Mouse (Mus musculus): ENCODE results near the gene Tfb2m. TPM values are rescaled to one million over a fixed set of nuclear protein-coding genes. Genes with fewer than 3 reads are reported as not detected.
"Not testable (repeated sequence)": the region's sequence is repeated elsewhere in the genome, so short reads cannot be mapped to it uniquely, and the experiment has no call there.

The Tfb2m gene
- polyA plus RNA-seq (2015; fragmentation: Nextera tagmentation; extraction: Ambion mirVana), result 25.8 and 31.0 TPM in 2 replicates

DNA sequence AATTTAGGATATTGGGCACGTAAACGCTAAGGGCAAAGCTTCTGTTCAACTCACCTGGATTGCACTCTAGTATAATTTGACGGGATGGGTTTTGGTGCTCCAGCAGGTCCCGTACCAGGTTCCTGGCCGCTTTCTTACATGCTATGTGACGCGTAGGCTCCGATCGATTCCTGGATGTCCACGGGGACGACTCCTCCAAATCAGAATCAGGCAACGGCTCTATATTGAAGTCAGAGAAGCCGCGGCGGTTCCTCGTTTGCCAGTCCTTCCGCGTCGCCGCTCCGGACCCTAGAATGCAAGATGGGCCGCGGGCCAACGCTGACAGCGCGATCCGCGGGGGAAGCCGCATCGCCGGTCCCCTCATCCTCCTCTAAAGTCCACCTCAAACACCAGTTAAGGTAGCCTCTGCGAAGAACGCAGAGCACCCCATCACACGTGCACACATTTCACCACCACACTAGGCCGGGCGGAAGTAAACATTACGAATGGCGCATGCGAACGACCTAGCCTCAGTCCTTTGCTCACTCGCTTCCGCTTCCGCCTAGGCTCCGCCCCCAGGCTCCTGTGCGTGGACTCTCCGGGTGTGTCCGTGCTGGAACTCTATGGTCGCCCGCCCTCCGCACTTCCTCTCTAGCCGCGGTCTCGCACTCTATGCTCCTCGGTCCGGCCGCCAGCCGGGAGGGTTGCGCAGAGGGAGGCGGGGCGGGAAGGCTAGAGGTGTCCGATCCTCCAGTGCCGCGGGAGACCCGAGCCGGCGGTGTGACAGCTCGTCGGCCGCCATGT lies at the start of gene Tfb2m, which contains the start of gene Cnst:
Gene Tfb2m, minus strand, starts transcription at position 500 of the 783 bp plus-strand sequence.
Gene Cnst, plus strand, starts transcription at position 603 of the 783 bp plus-strand sequence.
- ATAC-seq (ENCODE audit: insufficient read depth, low FRiP score), result peak; percentile 99
- H3K27me3 ChIP-seq (ENCODE audit: control insufficient read depth, insufficient read depth, low read length); H3K9me3 ChIP-seq (replicated peaks; ENCODE audit: control insufficient read depth, low read length); H3K36me3 ChIP-seq (ENCODE audit: control insufficient read depth, insufficient read depth, low read length): not testable (repeated sequence)
- Histone ChIP-seq H3K4me2 (ENCODE audit: low read depth, low read length) (peak within 1 kb of the TSS; percentile 71), H3K4me1 (ENCODE audit: control insufficient read depth, insufficient read depth, low read length) (peaks cover 23% of the 10 kb centered on the region), H3K27ac (ENCODE audit: low read length) (peak within 1 kb of the TSS; percentile 96), H3K9ac (ENCODE audit: low read length) (peak within 1 kb of the TSS; percentile 87), H3K4me3 (replicated peaks; ENCODE audit: low read length) (peak within 1 kb of the TSS; percentile 84)
- WGBS, result under 1% methylated on average over 69 of the region's 69 CpGs

DNA sequence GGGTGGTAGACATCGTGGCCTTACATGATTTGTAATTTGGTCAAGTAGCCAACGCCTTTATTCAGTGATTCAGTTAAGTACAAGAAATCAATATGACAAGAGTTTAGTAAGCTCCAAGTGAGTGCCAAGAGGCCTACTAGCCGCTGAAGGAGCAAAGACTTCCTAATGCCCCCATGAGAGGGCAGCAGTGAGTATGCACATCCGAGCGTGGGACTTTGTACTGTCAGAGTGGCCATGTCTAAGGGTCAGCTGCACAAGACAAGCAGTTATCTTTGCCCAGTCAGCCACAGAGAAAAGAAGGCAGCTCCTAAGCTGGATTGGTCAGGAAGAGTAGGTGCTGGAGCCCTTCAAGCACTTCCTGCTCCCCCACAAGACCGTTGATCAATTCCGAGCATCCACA lies 46.9 kb upstream of the Tfb2m start:
- 74% methylated on average over 7 of the region's 7 CpGs for WGBS
- H3K4me2 ChIP-seq (ENCODE audit: low read depth, low read length), result no peak overlapping the region
- H3K4me1 ChIP-seq (ENCODE audit: control insufficient read depth, insufficient read depth, low read length), result no peaks in the 10 kb centered on the region
- H3K27me3 ChIP-seq (ENCODE audit: control insufficient read depth, insufficient read depth, low read length), result no peaks in the 10 kb centered on the region
- H3K9ac ChIP-seq (ENCODE audit: low read length), result no peak overlapping the region
- no peak overlapping the region for H3K4me3 ChIP-seq (replicated peaks; ENCODE audit: low read length)
- H3K9me3 ChIP-seq (replicated peaks; ENCODE audit: control insufficient read depth, low read length), result no peaks in the 10 kb centered on the region
- no peak for ATAC-seq (ENCODE audit: insufficient read depth, low FRiP score)
- no peak overlapping the region for H3K27ac ChIP-seq (ENCODE audit: low read length)
- 0 out of 2 replicates have a peak, but pooled peaks cover 5% of the 10 kb centered on the region for H3K36me3 ChIP-seq (ENCODE audit: control insufficient read depth, insufficient read depth, low read length)

DNA sequence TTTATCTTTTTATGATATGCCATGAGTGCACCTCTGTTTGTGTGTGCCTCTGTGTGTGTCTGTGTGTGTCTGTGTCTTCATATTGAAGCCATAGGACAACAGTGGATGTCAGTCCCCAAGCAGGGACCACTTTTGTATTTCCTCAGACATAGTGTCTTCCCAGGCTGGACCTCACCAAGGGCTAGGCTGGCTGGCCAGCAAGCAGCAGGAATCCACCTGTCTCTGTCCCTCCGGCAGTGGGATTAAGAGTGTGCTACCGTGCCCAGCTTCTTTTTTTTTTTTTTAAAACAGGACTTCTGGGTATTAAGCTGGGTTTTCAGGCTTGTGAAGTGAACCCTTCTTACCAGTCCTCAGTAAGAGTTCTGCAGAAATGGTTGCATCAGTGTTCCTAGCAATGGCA lies 46.1 kb upstream of the Tfb2m start:
- ATAC-seq (ENCODE audit: insufficient read depth, low FRiP score), result no peak
- 0 out of 2 replicates have a peak, but pooled peaks cover 5% of the 10 kb centered on the region for H3K36me3 ChIP-seq (ENCODE audit: control insufficient read depth, insufficient read depth, low read length)
- WGBS, result 92% methylated on average over 2 of the region's 2 CpGs
- H3K4me2 ChIP-seq (ENCODE audit: low read depth, low read length), result no peak overlapping the region
- H3K4me3 ChIP-seq (replicated peaks; ENCODE audit: low read length), result no peak overlapping the region
- no peaks in the 10 kb centered on the region for H3K9me3 ChIP-seq (replicated peaks; ENCODE audit: control insufficient read depth, low read length)
- H3K4me1 ChIP-seq (ENCODE audit: control insufficient read depth, insufficient read depth, low read length), result no peaks in the 10 kb centered on the region
- no peak overlapping the region for H3K9ac ChIP-seq (ENCODE audit: low read length)
- no peaks in the 10 kb centered on the region for H3K27me3 ChIP-seq (ENCODE audit: control insufficient read depth, insufficient read depth, low read length)
- H3K27ac ChIP-seq (ENCODE audit: low read length), result no peak overlapping the region

DNA sequence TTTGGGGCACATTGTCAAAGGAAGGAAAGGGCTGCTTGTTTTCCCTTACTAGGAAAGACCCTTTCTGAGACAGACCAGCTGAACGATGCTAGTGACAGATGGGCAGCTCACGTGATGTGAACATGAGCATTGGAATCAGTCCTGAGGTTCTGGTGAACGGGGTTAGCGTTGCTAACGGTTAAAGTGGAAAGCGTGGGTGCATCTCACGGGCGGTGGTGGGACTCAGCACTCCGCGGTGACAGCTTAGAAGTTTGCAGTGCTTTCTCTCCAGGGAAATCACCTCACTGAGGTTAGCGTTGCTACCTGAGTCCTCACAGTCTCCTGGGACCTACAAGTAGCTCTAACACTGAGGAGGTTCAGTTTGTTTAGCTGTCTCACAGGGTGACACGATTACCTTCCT lies 45.6 kb upstream of the Tfb2m start:
- no peak overlapping the region for H3K4me3 ChIP-seq (replicated peaks; ENCODE audit: low read length)
- no peak overlapping the region for H3K27ac ChIP-seq (ENCODE audit: low read length)
- H3K4me1 ChIP-seq (ENCODE audit: control insufficient read depth, insufficient read depth, low read length), result no peaks in the 10 kb centered on the region
- H3K9ac ChIP-seq (ENCODE audit: low read length), result no peak overlapping the region
- H3K27me3 ChIP-seq (ENCODE audit: control insufficient read depth, insufficient read depth, low read length), result no peaks in the 10 kb centered on the region
- H3K9me3 ChIP-seq (replicated peaks; ENCODE audit: control insufficient read depth, low read length), result no peaks in the 10 kb centered on the region
- WGBS, result 74% methylated on average over 12 of the region's 12 CpGs
- 0 out of 2 replicates have a peak, but pooled peaks cover 5% of the 10 kb centered on the region for H3K36me3 ChIP-seq (ENCODE audit: control insufficient read depth, insufficient read depth, low read length)
- H3K4me2 ChIP-seq (ENCODE audit: low read depth, low read length), result no peak overlapping the region
- ATAC-seq (ENCODE audit: insufficient read depth, low FRiP score), result no peak

DNA sequence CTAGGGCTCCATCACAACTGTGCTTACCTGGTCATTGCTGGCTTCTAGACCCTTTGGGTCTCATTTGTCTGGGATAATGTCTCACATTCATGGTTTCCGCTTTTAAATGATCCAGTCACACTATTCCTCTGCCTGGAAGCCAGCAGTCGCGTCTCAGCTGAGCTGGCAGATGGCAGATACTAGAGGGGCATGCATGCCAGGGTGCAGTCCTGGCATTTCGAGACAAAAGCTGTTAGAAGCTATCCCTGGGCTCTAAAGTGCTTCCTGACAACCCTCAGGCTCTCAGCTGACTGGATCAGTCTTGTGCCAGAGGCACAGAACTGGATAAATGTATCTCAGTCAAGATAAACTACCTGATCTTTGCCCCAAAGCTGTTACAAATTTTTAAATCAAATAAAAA lies 42.2 kb upstream of the Tfb2m start:
- no peak overlapping the region for H3K27ac ChIP-seq (ENCODE audit: low read length)
- H3K9me3 ChIP-seq (replicated peaks; ENCODE audit: control insufficient read depth, low read length), result no peaks in the 10 kb centered on the region
- no peak overlapping the region for H3K4me2 ChIP-seq (ENCODE audit: low read depth, low read length)
- 76% methylated on average over 4 of the region's 4 CpGs for WGBS
- no peak for ATAC-seq (ENCODE audit: insufficient read depth, low FRiP score)
- H3K4me3 ChIP-seq (replicated peaks; ENCODE audit: low read length), result no peak overlapping the region
- no peak overlapping the region for H3K9ac ChIP-seq (ENCODE audit: low read length)
- no peaks in the 10 kb centered on the region for H3K27me3 ChIP-seq (ENCODE audit: control insufficient read depth, insufficient read depth, low read length)
- H3K4me1 ChIP-seq (ENCODE audit: control insufficient read depth, insufficient read depth, low read length), result peaks cover 3% of the 10 kb centered on the region; the same call in 1 of the 2 replicates
- H3K36me3 ChIP-seq (ENCODE audit: control insufficient read depth, insufficient read depth, low read length), result 0 out of 2 replicates have a peak, but pooled peaks cover 5% of the 10 kb centered on the region

DNA sequence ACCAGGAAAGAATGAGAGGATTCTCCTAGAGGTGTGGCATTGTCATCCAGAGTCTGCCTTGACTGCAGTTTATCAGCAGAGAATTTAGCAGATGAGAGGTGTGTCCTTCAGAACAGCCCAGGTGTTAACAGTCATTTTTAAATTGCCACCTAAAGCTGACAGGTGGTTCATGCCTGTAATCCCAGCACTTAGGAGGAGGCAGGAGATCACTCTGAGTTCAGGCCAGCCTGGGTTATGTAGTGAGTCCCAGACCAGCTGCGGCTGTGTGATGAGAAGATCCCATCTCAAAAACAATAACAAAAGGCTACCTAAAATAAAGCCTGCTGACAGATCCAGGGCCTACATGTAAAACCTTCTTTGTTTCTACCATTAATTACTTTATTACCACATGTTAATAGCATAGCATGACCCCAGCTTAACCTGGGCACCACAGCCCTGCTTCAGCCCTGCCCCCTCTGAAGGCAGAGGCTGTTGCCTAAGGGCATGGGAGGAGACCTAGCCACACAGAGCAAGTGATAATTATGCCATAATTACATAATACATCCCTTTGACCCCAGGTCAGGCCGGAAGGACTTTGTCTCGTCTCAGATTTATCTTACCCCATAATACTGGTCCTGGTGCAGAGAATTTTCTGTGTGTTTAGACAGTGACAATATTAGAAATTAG lies 40.5 kb upstream of the Tfb2m start:
- Histone ChIP-seq H3K4me1 (ENCODE audit: control insufficient read depth, insufficient read depth, low read length) (peaks cover 3% of the 10 kb centered on the region; the same call in 1 of the 2 replicates), H3K27me3 (ENCODE audit: control insufficient read depth, insufficient read depth, low read length) (no peaks in the 10 kb centered on the region), H3K4me2 (ENCODE audit: low read depth, low read length) (no peak overlapping the region), H3K4me3 (replicated peaks; ENCODE audit: low read length) (no peak overlapping the region), H3K36me3 (ENCODE audit: control insufficient read depth, insufficient read depth, low read length) (no peaks in the 10 kb centered on the region), H3K9ac (ENCODE audit: low read length) (no peak overlapping the region), H3K27ac (ENCODE audit: low read length) (no peak overlapping the region), H3K9me3 (replicated peaks; ENCODE audit: control insufficient read depth, low read length) (no peaks in the 10 kb centered on the region)
- no peak for ATAC-seq (ENCODE audit: insufficient read depth, low FRiP score)
- WGBS, result 44% methylated on average over 3 of the region's 3 CpGs

DNA sequence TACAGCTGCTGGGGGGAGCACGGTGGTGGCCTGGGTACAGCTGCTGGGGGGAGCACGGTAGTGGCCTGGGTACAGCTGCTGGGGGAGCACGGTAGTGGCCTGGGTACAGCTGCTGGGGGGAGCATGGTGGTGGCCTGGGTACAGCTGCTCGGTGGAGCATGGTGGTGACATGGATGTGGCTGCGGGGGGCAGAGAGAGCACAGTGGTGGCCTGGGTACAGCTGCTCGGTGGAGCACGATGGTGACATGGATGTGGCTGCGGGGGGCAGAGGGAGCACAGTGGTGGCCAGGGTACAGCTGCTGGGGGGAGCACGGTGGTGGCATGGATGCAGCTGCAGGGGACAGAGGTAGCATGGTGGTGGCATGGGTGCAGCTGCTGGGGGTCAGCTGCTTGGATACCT lies 39.6 kb upstream of the Tfb2m start:
- Histone ChIP-seq H3K4me3 (replicated peaks; ENCODE audit: low read length) (no peak overlapping the region), H3K4me1 (ENCODE audit: control insufficient read depth, insufficient read depth, low read length) (peaks cover 3% of the 10 kb centered on the region; the same call in 1 of the 2 replicates), H3K9me3 (replicated peaks; ENCODE audit: control insufficient read depth, low read length) (no peaks in the 10 kb centered on the region), H3K27ac (ENCODE audit: low read length) (no peak overlapping the region), H3K27me3 (ENCODE audit: control insufficient read depth, insufficient read depth, low read length) (no peaks in the 10 kb centered on the region), H3K4me2 (ENCODE audit: low read depth, low read length) (no peak overlapping the region), H3K9ac (ENCODE audit: low read length) (no peak overlapping the region), H3K36me3 (ENCODE audit: control insufficient read depth, insufficient read depth, low read length) (no peaks in the 10 kb centered on the region)
- WGBS, result 82% methylated on average over 9 of the region's 9 CpGs
- no peak for ATAC-seq (ENCODE audit: insufficient read depth, low FRiP score)

DNA sequence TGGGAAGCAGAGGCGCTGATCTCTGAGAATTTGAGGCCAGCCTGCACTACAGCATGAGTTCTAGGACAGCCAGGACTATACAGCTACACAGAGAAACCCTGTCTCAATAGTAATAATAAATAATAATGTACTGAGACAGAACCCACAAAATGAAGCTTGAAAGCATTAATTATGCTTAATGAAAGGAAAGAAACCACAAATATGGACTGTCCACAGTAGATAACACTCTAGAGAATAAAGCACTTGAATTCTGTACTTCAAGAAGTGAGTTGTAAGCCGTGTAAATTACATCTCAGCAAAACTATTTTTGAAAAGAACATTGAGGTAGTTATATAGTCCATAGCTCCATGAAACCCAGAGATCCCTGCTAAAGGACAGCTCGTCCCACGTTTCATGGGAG lies 38.2 kb upstream of the Tfb2m start:
- H3K9me3 ChIP-seq (replicated peaks; ENCODE audit: control insufficient read depth, low read length), result no peaks in the 10 kb centered on the region
- H3K27me3 ChIP-seq (ENCODE audit: control insufficient read depth, insufficient read depth, low read length), result no peaks in the 10 kb centered on the region
- no peak overlapping the region for H3K27ac ChIP-seq (ENCODE audit: low read length)
- H3K36me3 ChIP-seq (ENCODE audit: control insufficient read depth, insufficient read depth, low read length), result peaks cover 4% of the 10 kb centered on the region; the same call in 1 of the 2 replicates
- H3K4me2 ChIP-seq (ENCODE audit: low read depth, low read length), result no peak overlapping the region
- no peak for ATAC-seq (ENCODE audit: insufficient read depth, low FRiP score)
- H3K4me1 ChIP-seq (ENCODE audit: control insufficient read depth, insufficient read depth, low read length), result peaks cover 3% of the 10 kb centered on the region; the same call in 1 of the 2 replicates
- 88% methylated on average over 4 of the region's 4 CpGs for WGBS
- H3K4me3 ChIP-seq (replicated peaks; ENCODE audit: low read length), result no peak overlapping the region
- H3K9ac ChIP-seq (ENCODE audit: low read length), result no peak overlapping the region

DNA sequence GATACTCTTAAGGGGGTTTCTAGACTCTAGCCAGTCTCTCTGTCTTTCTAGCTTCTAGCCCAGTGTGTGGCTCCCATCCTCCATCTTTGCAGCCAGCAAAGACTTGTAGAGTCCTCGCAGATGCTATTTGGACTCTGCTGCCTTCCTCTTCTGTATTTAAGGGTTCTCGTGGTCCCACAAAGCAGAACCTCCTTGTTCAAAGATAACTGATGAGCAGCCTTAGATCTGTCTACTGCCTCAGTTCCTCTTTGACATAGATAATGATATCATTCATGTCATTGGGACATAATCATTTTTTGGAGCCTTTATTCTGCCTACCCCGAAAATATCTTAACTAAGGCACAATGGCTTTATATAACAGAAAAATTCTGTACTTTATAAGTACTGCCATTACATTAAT lies 37.0 kb upstream of the Tfb2m start:
- Histone ChIP-seq H3K27me3 (ENCODE audit: control insufficient read depth, insufficient read depth, low read length) (no peaks in the 10 kb centered on the region), H3K27ac (ENCODE audit: low read length) (no peak overlapping the region), H3K36me3 (ENCODE audit: control insufficient read depth, insufficient read depth, low read length) (peaks cover 4% of the 10 kb centered on the region; the same call in 1 of the 2 replicates), H3K9ac (ENCODE audit: low read length) (no peak overlapping the region), H3K4me1 (ENCODE audit: control insufficient read depth, insufficient read depth, low read length) (peaks cover 3% of the 10 kb centered on the region), H3K4me2 (ENCODE audit: low read depth, low read length) (no peak overlapping the region), H3K9me3 (replicated peaks; ENCODE audit: control insufficient read depth, low read length) (no peaks in the 10 kb centered on the region), H3K4me3 (replicated peaks; ENCODE audit: low read length) (no peak overlapping the region)
- ATAC-seq (ENCODE audit: insufficient read depth, low FRiP score), result no peak
- WGBS, result 90% methylated on average over 3 of the region's 3 CpGs

Data from stomach, embryonic 16.5 days (tissue).